Mouse (Mus musculus): ENCODE results near the gene Ptpra. TPM values are rescaled to one million over a fixed set of nuclear protein-coding genes. Genes with fewer than 3 reads are reported as not detected.

The Ptpra gene
- total and polyA plus RNA-seq, 3 experiments, result 38.5 to 73.3 (median 40.4) TPM

GRCm38 (mm10) chr2:130583902-130584560 is 134.0 kb downstream of the Ptpra start:
- dilution Hi-C loops (cut with MboI; ENCODE audit: extremely low pct_ligation_motif_present, extremely low pct_unique_long_range_greater_than_20kb, low sequenced_read_pairs) (no loop called here), in situ Hi-C loops (cut with MboI; ENCODE audit: low pct_ligation_motif_present, low pct_unique_long_range_greater_than_20kb, low sequenced_read_pairs) (no loop called here)
- Histone ChIP-seq H3K4me3 (replicated peaks in 1 of 3; ENCODE audit: low read depth in 2 of 3, low read length in 2 of 3, poor library complexity in 1 of 3) (no peak overlapping the region), H3K9ac (ENCODE audit: insufficient read depth, low read depth) (no peak overlapping the region), H3K4me2 (ENCODE audit: insufficient read depth, low read depth, poor library complexity, severe bottlenecking) (no peak overlapping the region), H3K9me3 (replicated peaks; ENCODE audit: low read length) (no peaks in the 10 kb centered on the region), H3K27me3 (replicated peaks) (peaks cover 20% of the 10 kb centered on the region), H3K79me2 (replicated peaks; ENCODE audit: control insufficient read depth, extremely low read depth, insufficient read depth, poor library complexity, severe bottlenecking) (no peaks in the 10 kb centered on the region), H3K36me3 (replicated peaks in 1 of 2; ENCODE audit: control insufficient read depth in 1 of 2, insufficient read depth in 1 of 2, low read length in 1 of 2) (peaks cover 0 to under 1% of the 10 kb centered on the region in 2 experiments), H3K27ac (ENCODE audit: insufficient read depth, low read depth) (no peak overlapping the region), H3K4me1 (ENCODE audit: control insufficient read depth in 1 of 2, insufficient read depth in 2 of 2) (0 out of 4 replicates have a peak, but pooled peaks cover 0 to 3% of the 10 kb centered on the region in 2 experiments)
- TF ChIP-seq USF2 (conservative IDR thresholded peaks at IDR 0.05; ENCODE audit: low read depth, low read length), result no peak
- no peak for TF ChIP-seq TCF12 (IDR thresholded peaks at IDR 0.05; ENCODE audit: low read depth, low read length)
- TF ChIP-seq HCFC1 (IDR thresholded peaks at IDR 0.05; ENCODE audit: low read depth, low read length), result no peak
- TF ChIP-seq EP300 (IDR thresholded peaks at IDR 0.05; ENCODE audit: low read length), result no peak
- TF ChIP-seq IRF4 (IDR thresholded peaks at IDR 0.05; ENCODE audit: low read depth, low read length), result no peak
- TF ChIP-seq ZMIZ1 (IDR thresholded peaks at IDR 0.05; ENCODE audit: low read depth, low read length), result no peak
- no peak for DNase-seq (ENCODE audit: extremely low read depth)

- Histone ChIP-seq H3K27ac (ENCODE audit: insufficient read depth, low read depth) (no peak overlapping the region), H3K4me1 (ENCODE audit: control insufficient read depth in 1 of 2, insufficient read depth in 2 of 2) (no peaks in the 10 kb centered on the region), H3K36me3 (replicated peaks in 1 of 2; ENCODE audit: control insufficient read depth in 1 of 2, insufficient read depth in 1 of 2, low read length in 1 of 2) (peaks cover 9 to 20% of the 10 kb centered on the region in 2 experiments), H3K79me2 (replicated peaks; ENCODE audit: control insufficient read depth, extremely low read depth, insufficient read depth, poor library complexity, severe bottlenecking) (no peaks in the 10 kb centered on the region), H3K9me3 (replicated peaks; ENCODE audit: low read length) (no peaks in the 10 kb centered on the region), H3K4me3 (replicated peaks in 1 of 3; ENCODE audit: low read depth in 2 of 3, low read length in 2 of 3, poor library complexity in 1 of 3) (no peak overlapping the region), H3K9ac (ENCODE audit: insufficient read depth, low read depth) (no peak overlapping the region), H3K27me3 (replicated peaks) (peaks cover 6% of the 10 kb centered on the region), H3K4me2 (ENCODE audit: insufficient read depth, low read depth, poor library complexity, severe bottlenecking) (no peak overlapping the region)
- TF ChIP-seq SIN3A (IDR thresholded peaks at IDR 0.05; ENCODE audit: low read length) (no peak), TCF12 (IDR thresholded peaks at IDR 0.05; ENCODE audit: low read depth, low read length) (no peak), HCFC1 (IDR thresholded peaks at IDR 0.05; ENCODE audit: low read depth, low read length) (no peak), MEF2A (IDR thresholded peaks at IDR 0.05; ENCODE audit: borderline replicate concordance, low read depth, low read length) (no peak), ELF1 (IDR thresholded peaks at IDR 0.05; ENCODE audit: low read depth, low read length) (no peak), JUND (conservative IDR thresholded peaks at IDR 0.05; ENCODE audit: low read depth, low read length) (no peak), MAZ (IDR thresholded peaks at IDR 0.05; ENCODE audit: low read depth, low read length) (no peak), UBTF (IDR thresholded peaks at IDR 0.05; ENCODE audit: low read depth, low read length) (no peak), NRF1 (IDR thresholded peaks at IDR 0.05; ENCODE audit: low read depth, low read length) (no peak)
- no peak for DNase-seq (ENCODE audit: extremely low read depth)
- dilution Hi-C loops (cut with MboI; ENCODE audit: extremely low pct_ligation_motif_present, extremely low pct_unique_long_range_greater_than_20kb, low sequenced_read_pairs) (no loop called here), in situ Hi-C loops (cut with MboI; ENCODE audit: low pct_ligation_motif_present, low pct_unique_long_range_greater_than_20kb, low sequenced_read_pairs) (no loop called here)
These were observed 135.9 kb downstream of the Ptpra start for GRCm38 (mm10) chr2:130586016-130586415.

Measured in CH12.LX (cell line).